Mouse (Mus musculus) natural killer cell, adult 2 months (primary cell): ENCODE results near the gene Ldoc1.
A peak's percentile ranks its signal among the peaks of the same experiment; 100 is the strongest.

Experiments
- DNase-seq, 2 experiments: peaks; one replicate each; pipeline ENCODE4 v3.0.0; 2022; ENCODE audit warnings: low spot score in 2 of 2

The Ldoc1 gene

DNA sequence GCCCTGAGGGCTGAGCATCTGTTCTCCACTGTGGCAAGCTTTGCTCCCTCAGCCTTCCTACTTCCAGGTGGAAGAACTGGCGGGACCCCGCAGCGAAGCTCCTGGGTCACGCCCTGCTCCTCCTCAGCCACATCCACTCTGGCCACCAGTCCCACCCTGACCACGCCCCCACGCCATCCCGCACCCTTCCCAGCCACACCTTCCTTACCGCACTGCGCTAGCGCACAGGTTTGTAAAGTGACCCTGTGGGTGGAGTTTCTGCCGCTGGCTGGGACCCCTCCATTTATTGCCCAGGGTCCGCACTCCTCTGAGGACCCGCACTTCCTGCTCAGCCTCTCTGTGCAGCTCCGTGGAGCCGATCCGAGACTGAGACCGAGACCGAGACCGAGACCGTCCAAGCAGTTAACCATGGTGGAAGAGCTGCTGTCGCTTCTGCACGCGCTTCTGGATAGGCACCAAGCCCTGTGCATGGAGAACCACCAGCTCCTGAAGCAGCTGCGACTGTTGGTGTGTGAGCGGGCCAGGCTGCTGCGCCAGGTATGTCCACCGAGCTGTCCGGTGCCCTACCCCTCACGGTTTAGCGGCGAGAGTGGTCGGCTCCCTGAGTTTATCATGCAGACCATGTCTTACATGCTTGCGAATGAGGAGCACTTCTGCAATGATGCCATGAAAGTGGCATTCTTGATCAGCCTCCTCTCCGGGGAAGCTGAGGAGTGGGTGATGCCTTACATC, at the start of gene Ldoc1:
Gene Ldoc1, plus strand, starts transcription at position 196 of the 732 bp plus-strand sequence.
- no peak for DNase-seq

GRCm38 (mm10) chrX:61710131-61710530, 834 bp downstream of the Ldoc1 start:
- no peak for DNase-seq

GRCm38 (mm10) chrX:61722281-61723028, 13.2 kb downstream of the Ldoc1 start:
- peak in 1 of 2 experiments; percentile 9 for DNase-seq

DNA sequence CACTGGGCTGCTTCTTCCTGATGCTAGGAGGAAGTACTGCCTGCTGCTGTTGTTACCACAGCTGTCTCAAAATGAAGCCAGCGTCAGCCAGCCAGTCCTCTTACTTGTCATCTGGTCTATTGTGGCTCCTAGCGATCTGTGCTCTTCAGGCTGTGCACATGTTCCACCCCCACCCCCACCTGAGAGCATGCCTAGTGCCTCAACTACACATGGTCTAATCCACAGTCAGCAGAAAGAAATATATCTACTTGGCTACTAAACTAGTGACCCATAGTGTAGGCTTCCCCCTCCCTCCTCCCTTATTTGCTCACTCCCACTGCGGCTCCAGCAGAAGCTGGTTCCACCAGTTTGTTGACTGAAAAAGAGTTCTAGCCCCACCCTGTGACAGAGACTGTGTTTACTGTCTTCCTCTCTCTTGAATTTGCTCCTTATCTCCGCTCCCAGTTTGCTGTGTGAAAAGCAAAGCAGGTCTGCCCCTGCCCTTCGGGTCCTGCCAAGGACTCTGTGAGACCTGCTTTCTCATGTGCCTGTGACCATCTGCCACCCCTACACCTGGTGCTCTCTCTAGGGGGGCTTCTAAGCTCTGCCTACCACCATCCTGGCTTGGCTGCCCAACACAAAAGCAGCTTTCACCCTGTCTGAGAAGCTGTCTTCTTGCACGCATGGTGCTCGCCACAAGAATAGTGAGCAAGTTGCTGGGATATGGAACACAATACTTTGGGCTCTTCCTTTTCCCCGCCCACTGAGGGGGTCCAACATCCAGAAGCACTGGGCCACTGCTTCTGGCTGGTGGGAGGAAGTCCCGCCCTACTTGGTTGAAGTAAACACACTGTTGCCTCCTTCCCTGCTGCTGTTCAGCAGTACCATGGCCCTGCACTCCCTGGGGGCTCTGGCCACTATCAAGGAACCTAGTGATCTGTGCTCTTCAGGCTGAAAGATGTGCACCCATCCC, 14.0 kb downstream of the Ldoc1 start:
- no peak for DNase-seq

- DNase-seq = no peak
Measured at GRCm38 (mm10) chrX:61727516-61728310, 18.4 kb downstream of the Ldoc1 start.
